Mouse (Mus musculus) thymus, postnatal 0 days (tissue): ENCODE data around the gene Gm3327. TPM values are rescaled to one million over a fixed set of nuclear protein-coding genes. Genes with fewer than 3 reads are reported as not detected.
"Not testable (repeated sequence)": the region's sequence is repeated elsewhere in the genome, so short reads cannot be mapped to it uniquely, and the experiment has no call there.

Experiments
- DNase-seq: peaks from one replicate; pipeline ENCODE4 v3.0.0-alpha.2; 2015; ENCODE audit warnings: low spot score
- polyA plus RNA-seq: library from polyadenylated mRNA; unstranded; fragments of >200 nt; fragmentation: Nextera tagmentation; extraction: Ambion mirVana; gene quantifications from 2 replicates; pipeline ENCODE4 v1.2.1, GENCODE M21; 2015

The Gm3327 gene
- polyA plus RNA-seq, result not detected in 2 replicates

DNA sequence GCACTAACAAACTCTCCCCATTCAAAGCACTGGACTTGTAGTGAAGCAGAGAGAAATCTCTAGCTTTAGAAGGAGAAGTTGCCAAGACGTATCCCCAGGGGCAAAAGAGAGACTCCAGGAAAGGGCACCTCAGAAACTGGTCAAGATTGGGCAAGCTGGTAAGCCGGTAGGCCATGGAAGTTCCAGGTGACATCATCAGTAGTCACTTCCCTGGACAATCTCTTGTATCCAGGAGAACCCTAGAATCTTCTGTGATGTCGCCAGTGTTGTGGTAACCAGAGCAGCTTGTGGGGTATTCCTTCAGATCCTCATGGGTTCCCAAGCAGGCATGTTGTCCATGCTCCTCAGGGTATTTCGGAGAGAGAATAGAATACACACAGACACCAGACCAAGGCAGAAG, at the start of gene Gm3327:
Gene Gm3327, plus strand, starts transcription at position 301 of the 400 bp plus-strand sequence.
- DNase-seq, result not testable (repeated sequence)

GRCm38 (mm10) chr14:44077785-44078341, 45.8 kb upstream of the Gm3327 start:
- not testable (repeated sequence) for DNase-seq

- not testable (repeated sequence) for DNase-seq
Measured at GRCm38 (mm10) chr14:44086588-44086987, 37.1 kb upstream of the Gm3327 start.

DNA sequence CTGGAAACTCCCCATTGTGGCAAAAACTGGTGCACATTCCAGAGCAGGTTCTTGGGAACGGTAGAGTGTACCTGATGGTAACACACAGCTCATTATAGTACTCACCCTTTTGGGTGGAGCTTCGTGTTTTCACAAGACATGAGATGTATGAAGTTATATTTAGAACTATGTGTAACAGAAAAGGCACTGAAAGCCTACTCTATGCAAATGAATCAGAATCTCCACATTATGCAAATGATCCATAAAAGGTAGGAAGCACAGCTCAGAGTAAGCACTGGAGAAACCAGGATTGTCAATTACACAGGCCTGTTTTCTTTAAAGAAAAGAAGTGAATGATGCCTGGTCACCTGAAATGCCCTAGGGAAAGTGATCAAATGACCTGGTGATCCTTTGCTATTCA, 36.1 kb upstream of the Gm3327 start:
- DNase-seq, result not testable (repeated sequence)

DNA sequence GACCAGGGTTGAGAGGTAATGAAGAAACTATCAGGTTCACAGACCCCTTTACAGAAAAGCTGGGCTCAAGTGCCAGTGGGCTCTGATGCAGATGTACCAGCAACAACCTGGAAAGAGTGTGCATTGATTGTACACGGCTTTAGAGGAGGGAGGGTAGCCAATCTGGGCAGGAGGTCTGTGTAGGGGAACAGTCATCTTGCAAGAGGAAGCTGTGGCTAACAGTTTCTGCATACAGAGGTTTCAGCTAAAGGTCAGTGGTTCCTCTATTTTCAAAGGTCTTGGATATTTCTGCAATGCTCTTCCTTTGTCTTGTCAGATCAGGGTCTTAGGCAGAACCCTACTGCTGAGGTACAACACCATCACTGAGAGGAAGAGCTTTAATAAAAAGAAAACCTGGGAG, 32.1 kb upstream of the Gm3327 start:
- DNase-seq, result not testable (repeated sequence)

- DNase-seq, result not testable (repeated sequence)
Measured at GRCm38 (mm10) chr14:44094445-44094844, 29.2 kb upstream of the Gm3327 start.

- DNase-seq, result not testable (repeated sequence)
Measured at GRCm38 (mm10) chr14:44100030-44100429, 23.6 kb upstream of the Gm3327 start.

DNA sequence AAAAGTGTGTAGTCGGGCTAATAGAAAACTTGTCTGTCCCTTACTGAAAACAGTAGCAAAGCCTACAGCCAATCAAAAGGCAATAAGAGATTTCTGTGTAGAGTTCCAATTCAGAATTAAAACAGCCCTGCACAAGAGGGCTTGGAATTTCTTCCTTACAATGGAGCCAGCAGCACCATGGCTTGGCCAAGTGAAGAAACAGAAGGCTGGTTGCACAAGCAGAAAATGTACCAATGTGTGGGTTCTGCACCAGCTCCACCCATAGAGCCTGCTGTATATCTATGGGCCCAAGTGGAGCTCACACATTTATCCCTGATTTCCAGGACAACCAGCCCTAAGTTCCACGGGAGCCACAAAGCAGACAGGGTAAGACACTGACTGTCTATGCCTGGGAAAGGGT, 21.3 kb upstream of the Gm3327 start, which contains the start of gene Ear2:
Gene Ear2, plus strand, starts transcription at position 301 of the 400 bp plus-strand sequence.
- not testable (repeated sequence) for DNase-seq

- no peak for DNase-seq
Measured at GRCm38 (mm10) chr14:44110981-44111380, 12.7 kb upstream of the Gm3327 start.

Other genes starting within 250 kb of the Gm3327 start
- 0.87 and 1.4 TPM in 2 replicates for gene Ear1, start 248.3 kb upstream of the Gm3327 start, polyA plus RNA-seq
- not detected in 2 replicates for gene Ear10, start 200.3 kb upstream of the Gm3327 start, polyA plus RNA-seq
- 6.5 and 6.6 TPM in 2 replicates for gene Gm8113, start 198.5 kb upstream of the Gm3327 start, polyA plus RNA-seq
- not detected in 2 replicates for gene Ang5, start 166.8 kb upstream of the Gm3327 start, polyA plus RNA-seq
- gene Ang6, start 121.6 kb upstream of the Gm3327 start, polyA plus RNA-seq, result not detected in 2 replicates
- gene Ear2, start 21.2 kb upstream of the Gm3327 start, polyA plus RNA-seq, result 11.0 and 12.1 TPM in 2 replicates
- not detected in 2 replicates for gene Gm8212, start 73.8 kb downstream of the Gm3327 start, polyA plus RNA-seq
- not detected in 2 replicates for gene 4930503E14Rik, start 89.4 kb downstream of the Gm3327 start, polyA plus RNA-seq
- gene Gm8220, start 161.7 kb downstream of the Gm3327 start, polyA plus RNA-seq, result not detected in 2 replicates
- 0.09 and 0.36 TPM in 2 replicates for gene Gm5930, start 214.7 kb downstream of the Gm3327 start, polyA plus RNA-seq
- gene Gm8229, start 241.5 kb downstream of the Gm3327 start, polyA plus RNA-seq, result not detected in 2 replicates